Mouse (Mus musculus): Measurements from ENCODE around the gene Tmem179. TPM values are rescaled to one million over a fixed set of nuclear protein-coding genes. Genes with fewer than 3 reads are reported as not detected.

Gene Tmem179
- polyA plus RNA-seq, 1 experiment from 2014 or later: 0.67 TPM

DNA sequence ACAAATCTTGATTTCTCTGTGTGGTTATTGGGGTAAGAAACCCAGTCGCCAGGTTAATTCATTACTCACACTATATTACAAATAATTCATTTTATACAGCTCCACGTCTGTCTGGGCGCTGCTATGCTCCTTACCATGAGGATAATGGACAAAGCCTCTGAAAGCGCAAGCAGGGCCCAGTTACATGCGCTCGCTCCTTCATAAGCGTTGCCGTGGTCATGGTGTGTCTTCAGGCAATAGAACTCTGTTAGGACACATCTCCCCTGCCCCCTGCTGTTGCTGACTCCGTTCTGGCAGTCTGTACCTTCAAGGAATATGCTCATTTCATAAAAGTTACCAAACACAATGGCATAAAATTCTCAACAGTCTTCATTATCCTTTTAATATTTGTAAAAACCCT lies 64.7 kb downstream of the Tmem179 start:
- H3K9me3 ChIP-seq (ENCODE audit: low read length): peaks cover 8% of the 10 kb centered on the region
- no peak overlapping the region for H3K27ac ChIP-seq (ENCODE audit: low read length)
- no peak overlapping the region for H3K4me3 ChIP-seq (ENCODE audit: low read length)
- H3K9ac ChIP-seq (replicated peaks; ENCODE audit: low read length): no peak overlapping the region
- 87% methylated on average over 9 of the region's 9 CpGs for WGBS
- H3K27me3 ChIP-seq (ENCODE audit: insufficient read depth, low read length): no peaks in the 10 kb centered on the region
- H3K4me1 ChIP-seq (ENCODE audit: insufficient read depth, low read length): peaks cover 13% of the 10 kb centered on the region
- no peak for ATAC-seq (ENCODE audit: low FRiP score, low TSS enrichment)
- H3K4me2 ChIP-seq (replicated peaks; ENCODE audit: low read depth, low read length): no peak overlapping the region
- no peaks in the 10 kb centered on the region for H3K36me3 ChIP-seq (ENCODE audit: insufficient read depth, low read length)

DNA sequence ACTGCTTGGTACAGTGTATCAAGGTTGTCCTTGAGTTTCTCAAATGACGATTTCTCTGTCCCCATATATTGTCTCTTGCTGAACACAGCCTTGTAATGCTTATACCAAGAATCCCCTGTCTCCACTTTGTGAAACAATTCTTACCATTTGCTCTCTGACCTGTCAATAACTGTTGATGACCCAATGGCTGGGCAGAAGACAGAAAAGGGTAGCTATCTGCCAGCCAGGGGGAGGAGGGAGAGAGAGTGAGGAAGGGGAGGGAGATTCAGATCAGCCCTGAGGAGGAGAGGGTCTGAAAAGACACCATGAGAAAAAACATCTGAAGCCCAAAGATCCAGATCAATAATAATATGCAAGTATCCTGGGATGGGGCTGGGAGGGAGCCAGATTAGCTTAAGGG lies 65.2 kb downstream of the Tmem179 start:
- H3K27me3 ChIP-seq (ENCODE audit: insufficient read depth, low read length): no peaks in the 10 kb centered on the region
- WGBS: 84% methylated on average over 1 of the region's 1 CpGs
- ATAC-seq (ENCODE audit: low FRiP score, low TSS enrichment): no peak
- no peak overlapping the region for H3K27ac ChIP-seq (ENCODE audit: low read length)
- H3K9me3 ChIP-seq (ENCODE audit: low read length): peaks cover 11% of the 10 kb centered on the region
- peaks cover 13% of the 10 kb centered on the region for H3K4me1 ChIP-seq (ENCODE audit: insufficient read depth, low read length)
- H3K9ac ChIP-seq (replicated peaks; ENCODE audit: low read length): no peak overlapping the region
- no peak overlapping the region for H3K4me3 ChIP-seq (ENCODE audit: low read length)
- H3K4me2 ChIP-seq (replicated peaks; ENCODE audit: low read depth, low read length): no peak overlapping the region
- H3K36me3 ChIP-seq (ENCODE audit: insufficient read depth, low read length): no peaks in the 10 kb centered on the region

DNA sequence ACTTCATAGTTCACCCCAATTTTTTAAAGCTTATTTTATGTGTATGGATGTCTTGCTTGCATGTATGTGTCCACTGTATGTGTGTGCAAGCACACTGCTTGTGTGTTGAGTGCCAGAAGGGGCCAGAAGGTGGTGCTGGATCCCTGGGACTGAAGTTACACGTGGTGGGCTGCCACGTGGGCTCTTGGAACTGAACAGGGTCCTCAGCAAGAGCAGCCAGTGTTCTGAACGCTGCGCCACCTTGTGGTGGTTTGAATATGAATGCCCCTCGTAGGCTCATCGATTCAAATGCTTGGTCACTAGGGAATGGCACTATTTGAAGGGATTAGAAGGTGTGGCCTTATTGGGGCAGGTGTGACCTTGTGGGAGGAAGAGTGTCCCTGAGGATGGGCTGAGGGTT lies 65.7 kb downstream of the Tmem179 start:
- Histone ChIP-seq H3K9ac (replicated peaks; ENCODE audit: low read length) (no peak overlapping the region), H3K27me3 (ENCODE audit: insufficient read depth, low read length) (no peaks in the 10 kb centered on the region), H3K36me3 (ENCODE audit: insufficient read depth, low read length) (no peaks in the 10 kb centered on the region), H3K27ac (ENCODE audit: low read length) (no peak overlapping the region), H3K9me3 (ENCODE audit: low read length) (peaks cover 11% of the 10 kb centered on the region), H3K4me1 (ENCODE audit: insufficient read depth, low read length) (peaks cover 13% of the 10 kb centered on the region), H3K4me3 (ENCODE audit: low read length) (no peak overlapping the region), H3K4me2 (replicated peaks; ENCODE audit: low read depth, low read length) (no peak overlapping the region)
- 0 out of 2 replicates have a peak, but pooled peaks have one; percentile 23 for ATAC-seq (ENCODE audit: low FRiP score, low TSS enrichment)
- WGBS: 33% methylated on average over 6 of the region's 6 CpGs

Other genes with a start within 250 kb of the Tmem179 start
- 0.13 and 0.19 TPM in 2 replicates for gene A530016L24Rik, start 27.3 kb downstream of the Tmem179 start, polyA plus RNA-seq (2015; fragmentation: Nextera tagmentation; extraction: Ambion mirVana)
- gene Inf2, start 72.0 kb upstream of the Tmem179 start, polyA plus RNA-seq (2015; fragmentation: Nextera tagmentation; extraction: Ambion mirVana): 4.7 and 5.3 TPM in 2 replicates
- 10.7 and 12.7 TPM in 2 replicates for gene Adssl1, start 103.3 kb upstream of the Tmem179 start, polyA plus RNA-seq (2015; fragmentation: Nextera tagmentation; extraction: Ambion mirVana)
- gene Siva1, start 127.9 kb upstream of the Tmem179 start, polyA plus RNA-seq (2015; fragmentation: Nextera tagmentation; extraction: Ambion mirVana): 273 and 296 TPM in 2 replicates
- 49.5 TPM in 2 replicates for gene Akt1, start 158.1 kb upstream of the Tmem179 start, polyA plus RNA-seq (2015; fragmentation: Nextera tagmentation; extraction: Ambion mirVana)
- gene Zbtb42, start 162.1 kb upstream of the Tmem179 start, polyA plus RNA-seq (2015; fragmentation: Nextera tagmentation; extraction: Ambion mirVana): 6.4 and 7.0 TPM in 2 replicates
- gene Cep170b, start 203.7 kb upstream of the Tmem179 start, polyA plus RNA-seq (2015; fragmentation: Nextera tagmentation; extraction: Ambion mirVana): 15.7 and 17.5 TPM in 2 replicates
- 7.3 and 7.4 TPM in 2 replicates for gene Pld4, start 243.9 kb upstream of the Tmem179 start, polyA plus RNA-seq (2015; fragmentation: Nextera tagmentation; extraction: Ambion mirVana)

Measured in kidney, embryonic 16.5 days (tissue).